Mouse (Mus musculus): ENCODE measurements around the gene Esrrg.

The Esrrg gene

DNA sequence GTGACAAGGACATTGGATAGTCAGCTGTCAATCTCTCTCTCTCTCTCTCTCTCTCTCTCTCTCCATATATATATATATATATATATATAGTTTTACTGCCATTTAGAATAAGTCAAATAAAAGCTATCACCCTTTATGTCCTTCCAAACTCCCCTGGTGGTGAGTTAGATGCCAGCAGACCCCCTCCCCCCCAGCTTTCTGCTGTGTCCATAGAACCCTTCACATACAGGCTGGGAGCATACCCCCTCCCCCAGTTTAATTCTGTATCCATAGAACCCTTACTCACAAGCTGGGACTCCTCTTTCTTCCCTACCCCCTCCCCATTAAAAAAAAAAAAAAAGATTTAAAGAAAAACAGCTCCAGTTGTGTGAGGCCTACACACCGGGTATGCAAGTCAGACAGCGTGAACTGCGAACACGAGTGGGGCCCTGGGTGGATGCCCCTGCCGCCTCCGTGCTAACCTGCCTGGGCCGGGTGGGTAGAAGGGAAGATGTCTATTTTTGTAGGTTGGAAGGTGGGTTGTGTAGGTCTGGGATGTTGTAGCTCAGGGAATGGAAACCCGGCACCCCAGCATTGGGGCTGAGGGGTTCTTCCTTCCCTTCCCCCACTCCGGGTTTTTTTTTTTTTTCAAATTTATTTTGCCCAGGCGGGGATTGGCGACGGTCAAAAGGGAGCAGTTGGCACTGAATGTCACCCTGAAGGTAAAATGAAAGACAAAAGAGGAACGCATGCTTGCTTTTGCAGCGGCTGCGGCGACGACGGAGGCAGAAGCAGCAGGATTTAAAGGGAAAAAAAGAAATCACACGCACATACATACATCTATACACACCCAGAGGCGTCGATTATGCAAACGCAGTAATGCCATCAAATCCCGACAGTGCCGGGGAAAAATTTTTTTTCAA is 42.4 kb downstream of the Esrrg start:
- peak; percentile 28 for DNase-seq

DNA sequence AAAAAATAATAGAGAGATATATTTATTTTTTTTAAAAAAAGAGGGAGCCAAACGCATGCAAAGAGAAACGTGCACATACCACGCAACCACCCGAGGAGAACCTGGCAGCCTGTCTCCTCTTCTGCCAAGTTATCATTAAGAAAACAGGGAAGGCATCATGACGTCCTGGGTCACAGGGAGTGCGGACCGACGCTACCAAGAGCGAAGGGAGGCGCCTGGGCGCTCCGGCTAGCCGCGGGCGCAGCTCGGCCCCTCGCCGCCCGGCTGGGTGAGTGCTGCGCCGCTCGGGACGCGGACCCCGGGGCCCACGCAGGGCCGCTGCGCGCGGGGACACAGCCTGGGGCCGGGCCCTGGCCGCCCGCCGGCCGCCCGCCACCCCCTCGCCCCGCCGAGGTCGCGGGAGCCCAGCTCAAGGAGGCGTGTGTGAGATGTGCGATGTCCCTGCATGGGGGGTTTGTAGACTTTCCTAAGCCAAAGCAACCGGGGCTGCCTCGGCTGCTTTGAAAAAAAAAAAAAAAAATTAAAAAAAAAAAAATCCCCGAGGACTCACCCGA is 43.2 kb downstream of the Esrrg start:
- peak; percentile 64 for DNase-seq

DNA sequence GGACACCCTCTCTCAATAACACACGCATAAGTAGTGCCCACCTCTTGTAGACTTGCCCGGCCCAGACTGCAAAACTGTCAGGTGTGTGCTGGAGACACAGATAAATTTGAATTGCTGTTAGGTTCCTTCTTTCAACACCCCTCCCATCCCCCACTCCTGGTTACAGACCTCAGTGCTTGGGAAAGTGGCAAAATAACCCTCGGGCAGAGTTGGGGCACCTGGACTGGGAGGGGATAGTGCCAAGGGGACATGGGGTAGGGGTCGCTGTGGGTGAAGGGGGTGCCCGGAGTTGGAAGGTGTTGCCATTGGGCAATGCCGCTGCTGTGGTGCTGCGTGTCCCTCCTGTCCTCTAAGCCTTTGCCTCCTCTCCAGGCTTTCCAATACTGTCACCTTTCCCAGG is 43.9 kb downstream of the Esrrg start:
- DNase-seq, result peak; percentile 20

DNA sequence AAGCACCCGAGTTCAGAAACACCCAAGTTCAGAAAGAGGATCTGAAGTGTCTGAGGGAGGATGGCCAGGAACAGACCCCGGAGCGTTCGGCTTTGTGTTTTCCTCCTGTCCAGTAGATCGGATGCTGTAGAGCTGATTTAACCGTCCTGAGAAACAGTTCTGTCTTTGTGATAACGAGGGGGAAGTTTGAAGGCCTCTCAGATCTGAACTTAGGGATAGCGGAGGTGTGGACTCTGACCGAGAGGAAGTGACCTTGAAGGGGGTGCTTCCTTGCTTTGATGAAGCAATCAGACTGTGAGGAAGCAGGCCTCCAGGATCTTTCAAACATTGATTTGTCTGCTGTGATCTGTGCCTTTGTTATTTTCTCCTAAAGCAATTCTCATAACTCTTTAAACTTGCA is 44.8 kb downstream of the Esrrg start:
- DNase-seq, result no peak

DNA sequence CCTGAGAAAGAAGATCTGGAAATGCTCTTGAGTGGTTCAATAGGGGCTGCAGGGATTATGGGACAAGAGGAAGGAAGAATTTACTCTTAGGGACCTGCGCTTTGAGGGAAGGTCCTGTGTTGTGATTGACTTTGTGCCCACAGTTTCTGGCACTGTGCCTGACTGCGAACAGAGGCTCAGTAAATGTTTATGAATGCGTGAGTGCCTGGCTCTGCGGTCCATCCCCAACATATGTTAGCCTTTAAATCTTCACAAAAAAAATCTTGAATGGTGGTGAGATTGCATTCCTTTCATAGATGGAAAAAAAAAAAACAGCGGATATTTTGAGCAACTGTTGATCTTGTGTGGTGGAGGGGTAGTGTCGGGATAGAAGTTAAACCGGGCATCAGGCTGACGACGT is 52.4 kb downstream of the Esrrg start:
- no peak for DNase-seq

DNA sequence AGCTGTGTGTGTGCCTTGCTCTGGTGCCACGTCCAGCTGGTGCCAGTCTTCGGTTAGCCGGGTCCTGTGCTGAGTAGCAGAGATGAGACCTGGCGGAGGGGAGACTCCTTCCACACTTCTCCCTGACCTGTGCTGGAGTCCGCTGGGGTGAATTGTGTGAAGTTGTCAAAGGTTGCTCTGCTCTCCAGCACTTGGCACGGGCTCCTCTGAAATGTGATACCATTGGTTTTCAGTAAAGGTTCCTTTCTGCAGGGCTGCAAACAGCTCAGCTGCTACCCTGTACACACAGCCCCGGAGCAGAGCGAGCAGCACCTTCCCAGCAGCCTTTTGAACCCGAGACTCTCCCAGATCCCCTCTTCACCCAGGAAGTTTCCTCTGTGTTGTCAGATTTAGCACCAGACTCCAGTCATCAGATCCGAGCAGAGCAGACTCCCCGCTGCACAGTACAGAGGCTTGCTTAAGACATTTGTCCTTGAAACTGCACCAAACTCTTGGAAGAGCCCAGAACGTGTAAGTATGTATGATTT is 53.6 kb downstream of the Esrrg start:
- no peak for DNase-seq

DNA sequence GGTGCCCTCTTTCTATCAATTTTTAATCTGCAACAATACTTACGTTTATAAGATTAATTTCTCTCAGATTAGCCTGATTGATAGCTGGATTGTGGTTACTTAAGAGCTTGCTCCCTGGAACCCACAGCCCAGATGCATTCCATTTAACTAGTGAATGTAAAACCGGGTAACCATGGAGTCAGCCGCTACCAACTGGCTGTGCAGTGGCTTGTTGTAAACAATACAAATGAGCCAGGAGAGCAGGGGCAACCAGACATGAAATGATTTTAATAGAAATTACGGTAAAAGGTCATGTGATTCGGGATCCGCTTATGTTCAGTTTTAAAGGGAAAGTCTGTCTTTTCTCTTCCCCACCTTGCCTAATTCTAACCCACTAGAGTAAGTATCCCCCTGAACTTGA is 54.8 kb downstream of the Esrrg start:
- DNase-seq, result no peak

DNA sequence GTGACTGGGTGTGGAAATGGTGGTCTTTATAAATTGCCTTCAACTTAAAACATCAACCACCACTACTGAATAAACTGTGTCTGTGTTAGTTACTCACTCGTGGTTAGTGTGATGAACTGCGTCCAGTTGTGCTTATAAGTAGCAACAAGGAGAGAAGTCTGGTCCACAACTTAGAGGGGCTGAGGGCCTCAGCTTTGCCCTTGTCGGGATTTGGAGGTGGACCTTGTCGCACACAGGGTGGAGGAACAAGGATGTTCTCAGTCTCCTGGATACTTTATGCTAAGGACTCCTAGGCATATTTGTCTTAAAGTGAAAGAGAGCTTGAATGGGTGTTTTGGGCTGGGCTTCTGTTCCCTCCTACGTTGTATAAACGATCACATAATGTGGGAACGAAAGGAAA is 55.7 kb downstream of the Esrrg start:
- DNase-seq, result no peak

DNA sequence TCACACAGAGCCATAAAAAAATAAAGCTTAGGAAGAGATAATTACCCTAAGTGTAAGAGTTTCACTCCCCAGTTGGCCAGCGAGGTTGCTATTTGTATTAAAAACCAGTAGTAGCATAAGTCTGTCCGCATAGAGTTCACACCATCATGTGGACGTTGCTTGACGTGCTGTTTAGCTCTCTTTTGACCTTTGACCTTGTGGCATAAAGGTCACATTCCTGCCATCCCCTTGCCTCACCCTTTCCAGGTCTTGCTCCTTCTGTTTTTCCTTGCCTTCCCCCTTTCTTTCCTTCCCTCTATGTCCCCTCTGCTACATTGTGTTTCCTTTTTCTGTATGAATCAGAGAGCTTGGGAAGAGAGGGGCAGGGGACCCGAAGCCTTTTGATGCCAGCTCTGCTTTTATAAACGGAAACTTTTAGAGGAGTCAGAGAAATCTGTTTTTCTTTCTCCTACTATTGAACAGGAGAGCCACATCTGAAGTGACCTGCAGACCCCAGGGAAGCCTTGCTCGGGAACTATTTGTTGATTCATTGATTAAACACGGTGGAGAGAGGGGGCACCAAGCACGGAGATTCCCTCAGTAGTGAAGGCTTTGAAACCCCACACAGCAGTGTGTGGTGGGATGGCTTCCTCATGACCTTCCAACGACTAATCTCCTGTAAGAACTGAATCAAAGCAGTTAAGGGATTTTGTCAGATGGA is 57.5 kb downstream of the Esrrg start:
- no peak for DNase-seq

DNA sequence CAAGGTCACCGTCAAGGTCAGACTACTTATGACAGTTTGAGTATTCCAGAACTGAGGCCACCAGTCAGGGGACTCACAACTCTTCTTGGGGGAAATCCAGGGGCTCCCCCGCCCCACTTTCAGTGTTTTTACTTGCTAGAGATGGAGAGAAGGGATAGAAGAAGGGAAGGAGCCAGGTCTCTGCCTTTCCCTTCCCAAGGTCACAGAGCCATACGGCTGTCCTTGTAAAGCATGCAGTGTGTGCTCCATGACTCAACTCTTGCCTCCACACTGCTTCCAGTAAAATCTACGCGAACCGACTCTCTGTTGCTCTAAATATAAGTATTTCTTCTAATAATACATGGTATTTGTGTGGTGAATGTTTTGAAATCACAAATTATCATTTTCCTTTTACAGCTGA is 61.2 kb downstream of the Esrrg start:
- DNase-seq, result no peak

DNA sequence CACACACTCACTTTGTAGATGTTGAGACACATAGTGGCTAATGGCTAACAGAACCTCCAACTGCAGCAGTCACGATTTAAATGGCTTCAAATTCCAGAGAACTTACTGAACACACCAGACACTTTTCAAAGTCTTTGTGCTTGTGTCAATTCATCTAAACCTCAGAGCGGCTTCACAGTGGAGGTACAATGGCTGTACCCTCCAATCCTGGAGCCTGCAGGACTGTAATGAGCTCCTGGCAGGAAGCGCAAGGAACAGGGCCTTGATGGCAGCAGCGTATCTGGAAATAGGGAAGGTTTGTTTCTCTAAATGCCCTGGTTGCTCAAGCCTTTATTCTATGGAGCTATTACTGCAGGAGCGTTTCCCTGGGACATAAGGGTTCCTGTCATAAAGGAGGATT is 63.9 kb downstream of the Esrrg start:
- no peak for DNase-seq

DNA sequence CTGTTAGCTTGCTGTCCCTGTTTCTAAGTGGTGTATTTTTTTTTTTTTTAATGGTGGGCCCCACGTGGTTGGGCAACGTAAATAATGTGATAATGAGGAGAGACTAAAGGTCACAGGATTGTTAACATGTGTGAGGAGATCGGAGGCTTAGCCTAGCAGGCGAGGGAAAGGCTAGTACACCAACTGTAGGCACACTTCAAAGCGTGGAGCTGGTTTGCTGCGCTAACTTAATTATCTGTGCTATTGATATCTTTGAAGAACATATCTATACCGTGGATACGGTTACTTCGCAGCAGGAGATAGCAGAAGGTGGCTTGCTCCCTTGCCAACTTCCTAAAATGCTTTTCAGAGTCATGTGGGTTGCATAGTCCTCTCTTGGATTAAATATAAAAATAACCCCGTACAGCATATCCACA is 66.2 kb downstream of the Esrrg start:
- DNase-seq, result no peak

DNA sequence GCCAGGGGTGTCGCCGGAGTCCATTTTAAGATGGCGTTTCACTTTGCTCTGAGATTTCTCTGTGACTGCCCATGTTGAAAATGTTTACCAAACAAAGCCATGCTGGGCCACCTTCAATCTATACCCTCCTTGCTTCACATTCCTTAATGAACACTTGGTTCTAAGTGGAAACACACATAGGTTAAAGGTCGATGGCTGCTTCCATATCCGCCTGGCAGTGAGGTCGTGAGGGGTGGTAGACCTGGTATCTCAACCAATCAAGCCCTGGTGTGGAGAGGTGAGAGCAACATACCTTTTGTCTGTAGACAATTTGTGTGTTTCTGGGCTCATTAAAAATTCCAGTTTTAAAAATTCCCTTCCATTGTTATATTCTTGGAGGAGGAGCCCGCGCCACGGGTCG is 68.0 kb downstream of the Esrrg start:
- no peak for DNase-seq

DNA sequence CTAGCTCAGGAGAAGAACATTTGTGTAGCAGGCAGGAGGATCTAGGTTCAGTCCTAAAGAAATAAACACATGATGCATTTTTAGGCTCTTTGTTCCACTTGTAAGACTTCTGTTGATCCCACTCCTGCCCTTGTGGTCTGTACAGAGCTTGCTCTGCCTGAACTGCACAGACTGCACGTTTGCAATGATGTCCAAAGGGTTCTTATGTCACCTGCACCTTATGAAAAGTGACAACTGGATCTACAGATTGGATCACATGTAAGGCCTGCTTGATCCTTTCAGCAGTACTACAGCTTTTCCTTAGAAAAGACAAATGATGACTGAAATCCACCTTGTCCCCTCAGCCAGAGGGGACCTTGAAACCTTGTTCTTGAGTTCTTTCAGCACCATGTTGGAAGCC is 70.7 kb downstream of the Esrrg start:
- DNase-seq, result no peak

DNA sequence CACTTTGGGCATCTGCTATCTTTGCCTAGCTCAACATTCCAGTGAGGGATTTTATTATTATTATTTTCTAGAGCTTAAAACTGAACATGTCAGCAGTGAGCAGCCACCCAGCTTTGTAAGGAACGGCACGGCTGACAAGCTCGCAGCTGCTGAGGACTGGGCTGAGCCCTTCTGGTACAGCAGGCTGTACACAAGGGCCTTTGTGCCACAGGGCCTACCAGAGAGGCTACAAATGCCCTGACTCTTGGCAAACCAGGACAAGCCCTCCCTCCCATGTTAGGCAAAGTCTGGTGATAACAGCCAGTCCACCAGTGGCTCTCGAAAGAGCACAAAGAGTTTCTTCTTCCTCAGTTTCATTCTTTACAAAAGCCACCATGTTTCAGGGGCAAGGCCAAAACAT is 75.9 kb downstream of the Esrrg start:
- DNase-seq, result no peak

DNA sequence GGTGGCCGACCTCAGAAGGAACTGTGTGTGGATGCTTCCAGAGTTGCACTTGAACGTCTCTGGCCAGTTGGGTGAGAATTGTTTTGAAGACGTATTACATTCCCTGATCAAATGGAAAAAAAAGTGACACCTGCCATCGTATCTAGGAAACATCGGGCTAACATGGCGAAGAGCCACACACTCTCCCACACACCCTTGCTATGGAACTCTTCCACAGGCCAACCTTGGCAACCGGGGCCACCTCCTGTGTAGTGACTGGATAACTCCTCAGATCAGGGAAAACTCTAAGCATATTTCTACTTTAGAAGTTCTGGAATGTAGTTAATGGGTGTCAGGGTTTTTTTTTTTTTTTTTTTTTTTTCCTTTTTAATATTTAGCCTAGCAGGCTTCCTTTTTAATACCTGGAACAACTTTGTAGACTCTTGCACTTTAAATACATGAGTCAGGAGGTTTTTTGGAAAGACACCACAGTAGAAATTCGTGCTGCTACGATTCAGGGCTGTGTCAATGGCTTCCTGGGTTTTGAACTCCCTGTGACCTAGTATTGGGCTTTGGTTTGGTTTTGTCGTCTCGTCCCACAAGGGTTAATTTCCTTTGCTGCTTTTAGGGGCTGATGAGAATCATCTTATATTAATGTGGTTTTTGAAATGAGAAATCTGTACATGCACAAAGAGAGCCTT is 83.4 kb downstream of the Esrrg start:
- DNase-seq, result no peak

DNA sequence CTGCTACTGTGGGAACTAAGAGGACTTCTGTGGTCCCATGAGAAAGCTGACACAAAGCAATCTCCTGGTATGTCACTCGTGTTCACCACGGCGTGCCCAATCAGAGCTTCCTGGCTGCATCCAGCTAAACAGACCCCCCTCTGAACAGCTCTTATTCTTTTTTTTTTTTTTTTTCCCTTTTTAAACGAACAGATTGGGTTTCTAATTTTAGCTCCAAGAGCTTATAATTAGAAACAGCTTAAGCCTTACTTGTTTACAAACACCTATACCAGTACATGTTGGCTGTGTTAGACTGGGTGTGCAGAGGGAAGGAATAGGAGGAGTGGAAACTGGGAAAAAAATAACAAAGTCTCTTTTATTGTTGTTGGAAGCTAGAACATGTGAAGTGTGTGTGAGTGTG is 86.3 kb downstream of the Esrrg start:
- no peak for DNase-seq

DNA sequence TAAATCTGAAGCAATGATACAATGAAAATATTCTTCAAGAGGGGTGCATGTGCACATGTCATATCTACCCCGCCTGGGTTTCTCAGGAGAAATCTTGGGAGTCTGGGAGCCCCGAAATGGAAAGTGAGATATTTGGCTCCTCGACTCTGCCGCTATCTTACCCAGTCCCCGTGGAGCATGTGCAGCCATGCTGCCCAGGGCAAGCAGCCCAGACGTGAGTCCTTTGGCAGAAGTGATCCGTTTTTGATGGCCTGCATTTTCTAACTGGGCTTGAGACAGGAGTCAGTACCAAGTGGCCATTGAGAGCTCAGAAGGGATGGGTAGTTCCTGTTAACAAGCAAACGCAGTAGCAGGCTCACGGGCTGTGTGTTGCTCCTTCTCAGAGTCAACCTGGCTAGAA is 89.6 kb downstream of the Esrrg start:
- no peak for DNase-seq

DNA sequence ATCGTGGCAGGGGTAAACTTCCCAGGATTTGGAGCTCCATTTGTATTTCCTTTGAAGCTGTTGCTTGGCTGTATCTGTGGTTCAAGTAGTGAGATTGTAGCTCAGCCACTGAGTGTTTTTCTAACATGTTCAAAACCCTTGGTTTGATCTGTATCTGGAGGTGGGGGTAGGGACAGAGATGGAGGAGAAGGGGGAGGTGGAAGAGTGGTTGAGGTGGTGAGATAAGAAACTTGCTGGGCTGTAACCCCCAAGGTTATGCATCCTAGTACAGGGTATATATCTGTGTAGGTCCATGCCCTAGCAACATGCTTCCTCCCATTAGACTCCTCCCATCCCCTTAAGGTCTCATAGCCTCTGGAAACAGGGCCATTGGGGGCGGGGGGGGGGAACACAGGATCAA is 92.4 kb downstream of the Esrrg start:
- DNase-seq, result no peak

DNA sequence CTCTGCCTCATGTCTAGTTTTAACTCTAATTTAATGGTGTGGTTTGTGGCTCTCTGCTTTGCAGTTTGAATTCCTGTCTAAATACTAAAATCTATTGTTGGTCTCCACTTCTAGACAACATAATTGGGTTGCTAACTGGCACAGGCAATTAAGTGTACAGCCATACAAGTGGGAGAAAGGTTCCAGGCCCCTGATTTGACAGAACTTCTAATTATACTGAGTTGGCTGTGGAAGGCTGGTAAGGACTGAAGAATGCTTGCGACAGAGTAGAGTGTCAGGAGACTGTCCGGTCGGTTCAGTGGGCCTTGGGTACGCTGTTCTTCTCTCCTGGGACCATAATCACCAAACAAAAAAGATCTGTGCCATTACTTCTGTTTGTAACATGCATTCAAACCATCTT is 96.3 kb downstream of the Esrrg start:
- no peak for DNase-seq

DNA sequence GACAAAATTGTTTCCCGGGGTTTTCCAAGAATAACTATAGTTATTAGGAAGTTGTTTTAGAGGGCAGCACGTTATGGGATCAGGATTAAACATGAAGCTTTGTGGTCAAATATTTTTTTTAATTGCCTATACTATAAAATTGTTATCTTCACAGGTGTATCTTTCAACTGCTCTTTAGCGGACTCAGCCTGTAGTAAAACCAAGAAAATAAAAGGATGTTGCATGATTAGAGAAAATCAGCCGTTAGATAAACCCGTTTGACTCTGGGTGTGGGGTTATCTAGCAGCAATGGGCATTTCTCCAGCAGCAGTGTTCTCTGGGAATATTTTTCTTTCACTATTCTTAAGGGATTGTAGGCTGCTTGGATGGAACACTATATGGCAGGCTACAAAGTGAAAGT is 96.8 kb downstream of the Esrrg start:
- no peak for DNase-seq

DNA sequence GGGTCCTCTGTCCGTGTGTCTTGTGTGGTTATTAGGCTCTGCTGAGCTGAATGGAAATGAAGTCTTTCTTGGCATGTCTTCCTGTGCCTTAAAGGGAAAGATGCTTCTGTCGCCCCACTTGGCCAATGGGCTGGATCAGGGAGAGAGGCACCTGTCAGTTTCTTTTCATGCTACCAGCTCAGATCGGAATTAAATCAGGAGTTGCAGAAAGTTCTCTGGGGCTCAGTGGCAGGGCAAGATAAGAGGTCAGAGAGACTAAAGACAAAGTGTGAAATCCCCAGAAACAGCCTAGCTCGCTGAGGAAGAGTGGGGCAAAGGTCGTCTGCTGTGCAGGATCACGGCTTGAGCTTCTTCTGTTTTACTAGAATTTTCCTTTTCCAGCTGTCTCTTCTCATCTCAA is 97.5 kb downstream of the Esrrg start:
- no peak for DNase-seq

DNA sequence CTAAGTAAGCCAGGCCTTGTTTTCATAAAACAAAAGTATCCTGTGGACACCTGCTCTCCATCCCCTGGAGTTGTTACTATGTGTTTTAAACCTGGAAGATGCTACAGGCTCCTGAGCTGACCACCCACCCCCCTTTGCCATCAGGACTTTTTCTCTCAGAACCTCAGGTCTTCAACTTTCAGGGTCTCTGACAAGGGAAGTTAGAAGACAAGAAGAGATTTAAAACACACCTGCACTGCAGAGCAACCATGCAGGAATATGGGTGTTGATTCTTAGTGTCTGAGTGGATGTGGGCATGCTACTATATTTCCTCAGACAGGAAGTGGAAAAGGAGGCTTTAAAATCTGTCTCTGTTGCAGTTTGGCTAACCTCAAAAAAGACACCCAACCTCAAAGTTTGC is 98.6 kb downstream of the Esrrg start:
- DNase-seq, result no peak

All from cerebellum, adult 11-12 months (tissue).